Mouse (Mus musculus) heart, postnatal 0 days (tissue): ENCODE measurements around the gene Ncr1.

ENCODE experiments used
- CTCF ChIP-seq: IDR thresholded peaks from 2 replicates; pipeline ENCODE4 v1.5.1; 2016; ENCODE audit warnings: antibody characterized with exemption, control low read depth, low read depth
- EP300 ChIP-seq: IDR thresholded peaks from 2 replicates; pipeline ENCODE4 v1.6.1; 2016; ENCODE audit warnings: antibody characterized with exemption, low read depth

GRCm38 (mm10) chr7:4323301-4323700 is 14.2 kb upstream of the Ncr1 start:
- no peak for TF ChIP-seq CTCF
- TF ChIP-seq EP300: no peak
